Mouse (Mus musculus): ENCODE measurements around the gene Afap1.

- TF ChIP-seq CTCF (IDR thresholded peaks at IDR 0.05; ENCODE audit: borderline replicate concordance, insufficient read depth, low read length) (no peak), POLR2A (IDR thresholded peaks at IDR 0.05; ENCODE audit: low read depth, low read length) (no peak)
Measured at GRCm38 (mm10) chr5:36024003-36024685, 131.0 kb downstream of the Afap1 start.

All from embryonic fibroblast, embryonic 13.5 days (primary cell).